Mouse (Mus musculus): ENCODE measurements around the gene Tmem59. TPM values are rescaled to one million over a fixed set of nuclear protein-coding genes. Genes with fewer than 3 reads are reported as not detected.
A peak's percentile ranks its signal among the peaks of the same experiment; 100 is the strongest.

Gene Tmem59
- total RNA-seq, 4 experiments from 2014 or later, result 451 to 533 (median 471) TPM

DNA sequence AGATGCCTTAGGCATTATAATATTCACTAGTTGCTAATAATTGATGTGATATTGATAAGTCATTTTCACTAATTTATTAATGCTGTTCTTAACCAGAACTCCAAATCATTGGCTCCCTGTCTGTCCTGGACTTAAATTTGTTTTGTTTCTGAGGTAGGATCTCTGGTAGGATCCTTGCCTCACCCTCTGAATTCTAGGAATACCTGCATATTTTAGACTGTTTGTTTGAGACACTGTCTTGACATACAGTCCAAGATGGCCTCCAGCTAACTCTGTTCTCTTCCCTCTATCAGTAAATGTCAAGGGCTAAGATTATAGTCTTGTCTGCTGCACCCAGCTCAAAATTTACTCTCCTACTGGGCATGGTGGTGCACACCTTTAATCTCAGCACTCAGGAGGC is 2.5 kb downstream of the Tmem59 start:
- no peak for DNase-seq

DNA sequence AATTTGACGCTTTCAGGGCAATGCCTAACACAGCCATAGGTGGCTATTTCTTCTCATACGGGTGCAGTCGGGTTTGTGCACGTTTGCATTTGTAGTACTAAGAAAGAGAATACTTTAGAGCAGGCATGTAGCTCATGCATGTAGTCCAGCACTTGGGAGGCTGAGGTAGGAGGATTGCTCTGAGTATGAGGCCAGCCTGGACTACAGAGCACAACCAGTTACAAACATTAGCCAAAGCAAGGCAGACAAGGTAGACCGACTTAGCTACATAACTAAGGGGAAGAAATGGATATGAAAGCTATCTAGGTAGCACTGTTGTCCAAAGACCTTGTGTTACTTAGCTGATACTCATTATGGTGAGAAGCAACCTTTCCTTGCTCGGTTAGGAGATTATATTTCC is 3.7 kb downstream of the Tmem59 start:
- DNase-seq, result no peak

DNA sequence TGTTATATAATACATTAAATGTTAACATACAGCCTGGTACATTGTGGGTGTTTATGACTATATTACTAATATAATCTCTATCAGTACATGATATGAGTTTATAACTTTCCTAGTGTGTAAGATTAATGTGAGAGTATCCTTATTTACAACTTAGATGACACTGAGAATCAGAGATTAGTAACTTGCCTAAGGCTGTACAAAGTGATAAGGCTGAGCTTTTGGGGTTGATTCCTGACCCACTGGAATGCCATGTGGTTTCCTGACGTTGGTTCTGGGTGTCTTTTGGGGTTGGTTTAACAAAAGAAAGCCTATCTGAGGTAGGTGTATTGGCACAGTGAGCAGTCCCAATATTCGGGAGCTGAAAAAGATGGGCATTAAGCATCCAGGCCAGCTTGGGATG is 4.6 kb downstream of the Tmem59 start:
- no peak for DNase-seq

DNA sequence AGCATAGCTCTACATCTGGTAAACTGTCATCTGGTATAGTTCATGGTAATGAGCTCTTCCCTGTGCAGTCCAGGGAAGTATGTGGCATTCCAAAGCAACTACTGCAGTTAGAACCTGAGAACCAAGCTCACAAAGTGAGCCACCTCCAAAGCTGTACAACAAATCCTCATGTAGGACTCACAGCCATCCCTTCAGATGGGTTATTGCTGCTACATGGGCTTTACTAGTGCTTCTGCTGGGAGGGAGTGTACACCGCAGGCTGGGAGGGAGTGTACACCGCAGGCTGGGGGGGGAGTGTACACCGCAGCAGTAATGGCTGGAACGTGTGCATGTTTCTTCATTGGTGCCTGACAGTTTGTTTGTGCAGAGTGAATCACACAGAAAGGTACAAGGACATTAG is 5.0 kb downstream of the Tmem59 start:
- DNase-seq, result no peak

DNA sequence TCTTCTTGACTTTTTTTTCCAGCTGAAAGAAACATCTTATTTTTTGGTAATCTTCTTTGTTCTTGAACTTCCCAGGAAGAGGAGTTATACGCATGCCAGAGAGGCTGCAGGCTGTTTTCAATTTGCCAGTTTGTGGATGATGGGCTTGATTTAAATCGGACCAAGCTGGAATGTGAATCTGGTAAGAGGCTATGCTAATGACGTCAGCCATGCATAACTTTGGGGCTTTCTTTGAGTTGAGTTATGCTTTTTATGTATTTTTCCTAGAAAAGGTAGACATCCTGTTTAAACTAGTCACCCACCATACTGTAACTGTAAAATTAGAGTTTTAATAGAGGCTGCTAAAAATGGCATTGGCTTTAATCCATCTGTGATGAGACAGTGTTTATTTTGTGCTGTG is 7.5 kb downstream of the Tmem59 start:
- DNase-seq, result no peak

DNA sequence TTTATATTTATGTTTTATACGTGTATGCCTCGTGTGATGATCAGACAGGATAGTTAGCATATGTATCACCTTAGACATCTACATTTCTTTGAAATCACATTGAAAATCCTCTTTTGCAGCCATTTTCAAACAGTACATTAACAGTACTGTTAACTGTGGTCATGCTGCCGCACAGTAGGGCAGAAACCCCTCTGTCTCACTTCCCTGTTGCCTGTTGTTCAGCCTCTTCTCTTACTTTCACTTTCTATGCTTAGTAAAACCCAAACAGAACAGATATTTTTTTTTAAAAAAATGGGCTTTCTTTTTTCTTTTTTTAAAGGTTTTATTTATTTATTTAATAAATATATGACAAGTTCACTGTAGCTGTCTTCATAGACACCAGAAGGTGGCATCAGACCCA is 15.6 kb downstream of the Tmem59 start:
- DNase-seq, result no peak

DNA sequence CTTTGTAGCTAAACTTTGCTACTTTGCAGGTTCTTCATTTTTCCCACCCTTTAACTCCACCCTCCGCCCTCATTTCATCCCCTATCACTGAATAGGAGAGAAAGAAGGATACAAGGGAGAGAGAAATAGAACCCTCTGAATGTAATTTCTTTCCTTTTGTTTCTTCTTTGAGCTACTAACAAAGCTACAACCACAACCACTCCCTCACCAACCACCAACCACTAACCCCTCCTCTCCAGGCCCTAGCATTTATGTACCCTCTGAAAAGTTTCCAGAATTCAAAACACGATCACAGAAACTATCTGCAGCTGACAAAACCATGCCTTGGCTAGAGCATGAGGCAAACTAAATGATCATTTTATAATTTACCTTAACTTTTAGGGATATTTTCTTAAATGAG is 18.3 kb downstream of the Tmem59 start:
- no peak for DNase-seq

DNA sequence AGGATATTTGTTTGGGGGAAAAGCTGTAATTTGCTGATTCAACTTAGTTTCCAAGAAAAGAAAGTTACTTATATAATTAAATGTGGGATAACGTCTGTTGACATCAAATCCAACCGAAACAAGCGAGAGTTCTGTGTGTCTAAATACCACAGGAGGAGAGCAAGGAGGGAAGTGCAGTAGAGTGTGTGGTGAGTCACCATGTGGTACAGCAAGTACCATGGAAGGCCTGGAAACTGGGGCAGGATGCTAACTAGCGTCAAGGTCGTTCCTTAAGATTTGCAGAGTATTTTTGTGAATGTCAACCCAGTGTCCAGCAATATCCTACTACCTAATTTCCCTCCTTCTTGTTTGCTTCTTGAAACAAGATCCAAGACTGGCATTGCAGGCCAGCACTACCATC is 19.9 kb downstream of the Tmem59 start:
- DNase-seq, result no peak

DNA sequence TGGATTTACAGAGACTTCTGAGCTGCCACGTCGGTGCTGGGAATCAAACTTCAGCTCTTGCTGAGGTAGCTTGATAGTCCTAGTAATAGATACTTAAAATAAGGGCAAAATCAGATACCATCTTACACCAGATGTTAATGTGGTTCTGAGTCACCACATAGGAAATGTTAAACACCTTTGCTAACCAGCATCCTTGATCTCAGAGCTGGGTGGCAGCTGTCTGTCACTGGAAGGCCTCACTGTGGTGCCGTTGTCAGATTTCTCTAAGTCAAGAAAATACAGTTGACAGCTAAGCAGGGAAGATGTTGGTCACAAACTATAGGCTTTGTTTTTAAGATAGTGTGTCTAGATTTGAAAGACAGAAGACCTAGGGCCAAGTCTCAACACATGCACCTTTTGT is 23.6 kb downstream of the Tmem59 start:
- DNase-seq, result no peak

DNA sequence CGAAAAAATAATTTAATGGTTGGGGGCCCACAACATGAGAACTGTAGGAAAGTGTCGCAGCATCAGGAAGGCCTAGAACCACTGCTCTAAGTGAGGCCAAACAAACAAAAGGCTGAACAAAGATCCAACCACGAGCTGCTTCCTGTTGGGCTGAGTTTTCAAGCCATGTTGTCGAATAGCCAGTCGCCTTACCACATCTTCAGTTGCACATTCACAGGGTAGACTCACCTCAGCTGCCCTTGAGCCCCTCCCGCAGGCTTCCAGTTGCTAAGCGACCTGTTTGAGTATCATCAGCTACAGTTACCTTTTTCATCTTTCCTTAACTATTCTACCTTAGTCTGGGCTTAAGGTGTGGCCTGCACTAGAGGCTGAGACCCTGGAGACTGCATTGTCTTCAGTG is 24.8 kb downstream of the Tmem59 start:
- no peak for DNase-seq

DNA sequence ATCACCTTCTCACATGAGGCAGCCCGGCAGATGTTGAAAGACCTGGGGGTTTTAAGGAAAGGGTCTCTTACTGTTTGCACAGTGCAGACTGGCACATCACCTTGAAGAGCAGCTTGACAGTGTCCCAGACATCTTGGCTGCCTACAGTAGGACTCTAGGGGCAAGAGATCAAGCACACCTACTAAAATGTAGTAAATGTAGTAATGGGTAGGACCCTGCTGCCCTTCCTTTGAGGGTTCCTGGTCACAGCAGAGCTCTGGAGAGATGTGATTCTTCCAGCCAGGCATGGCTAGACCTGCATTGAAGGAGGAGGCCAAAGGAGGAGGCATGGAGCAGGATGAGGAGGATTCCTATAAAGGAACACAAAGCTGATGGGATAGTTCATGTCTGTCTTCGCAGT is 28.8 kb downstream of the Tmem59 start:
- no peak for DNase-seq

DNA sequence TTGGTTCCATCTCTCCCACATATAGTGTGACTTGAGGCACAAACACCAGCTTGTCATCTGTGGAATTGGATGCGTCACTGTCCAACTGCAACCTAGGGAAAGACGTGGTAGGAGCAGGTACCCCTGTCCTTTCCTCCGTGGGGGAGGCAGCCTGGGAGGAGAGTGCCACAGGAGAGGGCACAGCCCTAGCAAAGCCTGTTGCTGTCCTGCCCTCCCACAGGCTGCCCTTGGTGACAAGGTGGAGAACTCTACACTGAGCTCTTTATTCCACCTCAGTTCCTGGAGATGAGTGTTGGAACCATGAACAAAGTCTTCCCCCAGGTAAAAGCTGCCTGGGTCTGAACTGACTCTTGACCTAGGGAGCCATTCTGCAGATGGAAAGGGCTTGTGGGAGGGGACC is 30.7 kb downstream of the Tmem59 start, which contains the start of gene Ldlrad1:
Gene Ldlrad1, plus strand, starts transcription at position 301 of the 400 bp plus-strand sequence.
- DNase-seq, result no peak

DNA sequence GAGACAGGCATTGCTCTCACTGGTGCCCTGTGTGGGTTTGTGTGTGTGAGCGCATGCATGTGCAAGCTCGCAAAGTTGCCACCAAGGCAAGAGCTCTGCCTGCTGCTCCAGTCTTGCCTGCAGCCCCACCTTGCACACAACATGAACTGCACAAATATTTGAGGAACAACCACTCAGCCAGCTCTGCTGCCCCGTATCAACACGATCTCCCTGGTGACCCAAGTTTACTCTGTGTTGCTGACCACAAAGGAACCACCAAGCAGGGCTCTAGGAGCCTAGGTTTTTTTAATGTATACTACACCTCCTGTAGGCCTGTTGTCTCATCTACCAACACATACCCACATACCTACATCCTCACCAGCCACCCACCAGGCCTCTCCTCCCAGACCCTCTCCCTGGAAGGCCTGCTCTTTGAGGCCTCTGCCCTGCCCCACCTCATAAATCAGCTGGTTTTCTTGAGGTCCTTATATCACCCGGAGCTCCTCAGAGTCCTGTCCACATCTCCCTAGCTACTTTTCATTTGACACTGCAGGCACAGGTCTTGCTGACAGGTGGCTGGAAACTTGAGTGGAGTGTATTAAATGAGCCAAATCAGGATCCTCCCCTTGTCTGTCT is 32.4 kb downstream of the Tmem59 start:
- no peak for DNase-seq

DNA sequence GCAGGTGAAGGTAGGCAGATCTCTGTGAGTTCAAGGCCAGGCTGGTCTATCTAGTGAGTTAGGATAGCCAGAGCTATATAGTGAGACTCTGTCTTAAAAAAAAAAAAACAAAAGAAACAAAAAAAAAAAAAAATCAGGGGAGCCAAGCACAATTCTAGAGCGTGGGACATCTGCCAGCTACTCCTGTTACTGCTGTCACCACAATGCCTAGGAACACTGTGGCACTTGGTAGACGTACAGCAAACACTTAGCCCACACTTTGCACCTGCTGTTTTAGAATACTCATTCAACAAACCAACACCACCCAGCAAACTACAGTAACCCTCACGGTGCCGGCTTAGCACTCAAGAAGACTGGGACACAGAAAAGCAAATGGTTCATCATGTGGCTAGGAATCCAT is 33.3 kb downstream of the Tmem59 start:
- DNase-seq, result no peak

DNA sequence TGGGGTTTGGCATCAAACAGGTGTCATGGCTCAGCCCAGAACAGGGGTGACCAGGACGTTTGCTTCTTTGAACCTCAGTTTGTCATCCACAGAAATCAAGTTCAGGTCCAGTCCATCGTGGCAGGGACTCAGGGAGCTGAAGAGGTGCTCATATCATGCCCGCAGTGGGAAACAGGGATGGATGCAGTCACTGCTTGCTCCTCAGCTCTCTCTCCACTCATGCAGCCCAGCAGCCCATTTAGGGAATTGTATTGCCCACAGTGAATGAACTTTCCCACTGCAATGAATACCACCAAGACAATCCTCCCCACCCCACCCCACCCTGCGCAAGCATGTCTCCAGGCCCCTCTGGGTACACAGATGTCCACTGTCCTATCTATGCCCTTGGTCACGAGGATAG is 33.7 kb downstream of the Tmem59 start:
- DNase-seq, result no peak

DNA sequence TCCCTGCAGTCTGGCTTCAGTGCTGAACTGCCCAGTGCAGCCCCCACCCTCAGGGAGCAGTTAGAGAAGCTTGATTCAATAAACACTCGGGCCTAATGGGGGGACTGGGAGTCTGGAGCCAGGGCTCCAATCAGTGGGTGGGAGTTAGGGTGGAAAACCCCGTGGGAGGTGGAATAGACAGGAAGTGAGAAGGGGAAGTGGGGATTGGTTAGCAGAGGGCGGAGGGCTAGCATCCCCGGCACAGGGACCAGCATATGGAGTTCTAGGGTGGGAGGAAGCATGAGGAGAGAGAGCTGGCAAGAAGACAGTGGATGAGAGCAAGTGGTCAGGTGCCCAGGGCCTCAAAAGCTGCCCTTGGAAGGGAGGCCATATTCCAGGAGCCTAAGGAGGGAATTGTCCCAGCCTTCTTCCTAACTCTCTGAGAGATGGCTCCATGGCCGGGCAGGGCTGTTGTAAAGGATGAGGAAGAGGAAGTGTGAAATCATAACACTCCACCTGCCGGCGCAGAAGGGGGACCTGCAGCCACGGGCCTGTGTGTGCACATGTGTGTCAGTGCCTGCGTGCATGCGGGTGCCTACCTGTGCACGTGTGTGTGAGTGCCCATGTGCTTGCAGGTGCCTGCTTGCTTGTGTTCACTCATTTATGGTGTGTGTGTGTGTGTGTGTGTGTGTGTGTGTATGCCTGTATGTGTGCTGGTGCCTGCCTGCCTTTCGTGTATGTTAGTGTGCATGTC is 35.2 kb downstream of the Tmem59 start:
- no peak for DNase-seq

DNA sequence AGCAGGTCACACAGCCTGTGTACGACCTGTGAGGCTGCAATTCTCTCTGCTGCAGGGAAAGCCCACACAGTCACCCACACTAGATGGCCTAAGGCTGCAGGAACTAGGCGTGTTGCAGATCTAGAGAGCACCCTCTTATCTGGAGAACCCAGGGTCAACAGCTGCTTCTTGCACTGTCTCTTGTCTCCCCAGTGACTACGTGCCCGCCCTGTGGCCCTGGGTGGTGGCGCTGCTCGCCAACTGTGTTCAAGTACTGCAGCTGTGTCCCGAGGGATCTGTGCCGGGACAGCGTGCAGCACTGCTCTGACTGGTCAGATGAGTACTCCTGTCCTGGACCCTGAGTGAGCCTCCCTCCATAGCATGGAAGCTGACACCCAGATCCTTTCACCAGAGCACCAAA is 39.4 kb downstream of the Tmem59 start:
- peak; percentile 18 for DNase-seq

DNA sequence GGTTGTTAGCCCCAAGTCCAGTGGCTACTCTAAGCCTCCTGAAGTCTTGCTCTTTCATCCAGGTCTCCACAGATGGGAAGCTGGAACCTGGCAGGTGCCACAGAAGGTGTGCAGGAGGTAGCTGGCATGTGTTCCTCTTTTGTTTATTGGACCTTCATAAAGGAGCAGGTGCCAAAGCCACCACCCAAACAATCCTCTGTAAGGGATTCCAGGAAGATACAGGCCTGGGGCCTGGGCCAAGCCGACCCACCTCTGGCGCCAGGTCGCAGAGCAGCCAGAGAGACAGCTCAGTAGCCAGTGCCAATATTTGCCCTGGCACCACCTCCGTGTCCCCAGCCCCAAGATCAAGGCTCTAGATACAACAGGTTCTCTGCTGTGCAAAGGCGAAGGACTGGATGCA is 43.3 kb downstream of the Tmem59 start:
- DNase-seq, result no peak

DNA sequence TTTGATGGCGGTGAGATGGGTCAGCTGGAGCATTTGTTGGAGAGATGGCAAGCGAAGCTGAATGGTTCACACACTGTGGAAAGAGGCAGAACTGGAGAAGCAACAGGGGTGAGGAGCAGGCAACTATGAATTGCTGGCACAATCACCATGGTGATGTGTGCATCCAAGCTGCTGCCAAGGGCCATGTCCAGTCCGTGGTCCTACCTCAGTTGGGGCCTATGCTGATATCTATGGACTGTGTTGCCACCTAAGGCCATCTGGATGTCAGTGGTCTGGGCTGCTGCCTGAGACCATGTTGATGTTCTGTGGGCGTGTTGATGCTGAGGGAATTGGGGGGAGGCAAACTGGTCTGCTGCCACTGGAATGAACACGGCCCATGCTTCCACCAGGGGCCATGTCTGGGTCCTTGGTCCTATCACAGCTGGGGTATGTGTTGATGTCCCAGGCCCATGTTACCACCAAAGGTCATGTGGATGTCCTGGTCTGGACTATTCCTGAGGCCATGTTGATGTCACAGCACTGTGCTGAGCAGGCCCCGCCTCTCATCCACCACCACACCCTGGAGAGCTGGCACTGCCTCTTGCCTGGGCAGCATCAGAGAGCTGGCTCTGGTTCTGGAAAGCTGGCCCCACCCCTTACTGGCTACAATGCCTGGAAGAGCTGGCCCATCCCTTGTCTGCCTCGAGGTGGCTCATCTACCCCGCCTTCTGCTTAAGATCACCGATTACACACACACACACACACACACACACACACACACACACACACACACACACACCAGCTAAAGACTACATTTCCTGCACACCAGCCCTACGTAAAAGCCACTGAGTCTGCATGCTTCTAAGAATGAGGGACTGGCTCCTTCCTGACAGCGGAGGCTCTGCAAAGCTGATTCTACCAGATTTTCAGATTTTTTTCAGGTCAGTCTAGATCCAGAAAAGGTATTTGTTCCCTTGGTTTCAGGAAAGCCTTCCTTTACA is 45.3 kb downstream of the Tmem59 start:
- DNase-seq, result peak; percentile 12

DNA sequence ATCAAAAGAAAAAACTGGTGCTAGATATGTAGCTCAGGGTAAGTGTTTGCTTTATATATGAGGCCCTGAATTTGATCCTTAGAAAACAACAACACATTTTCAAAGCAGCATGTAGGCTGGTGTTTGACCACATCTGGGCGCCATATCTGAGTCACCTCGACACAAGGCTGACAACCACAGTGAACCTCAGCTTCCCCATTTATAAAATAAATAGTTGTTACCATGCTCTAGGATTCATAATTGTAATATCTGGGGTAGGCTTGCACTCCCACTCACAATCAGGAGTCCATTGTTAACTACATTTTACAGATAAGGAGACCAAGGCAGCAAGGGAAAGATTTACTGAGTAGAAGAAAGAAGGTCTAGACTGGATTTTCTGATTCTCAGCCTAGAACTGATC is 48.1 kb downstream of the Tmem59 start:
- no peak for DNase-seq

DNA sequence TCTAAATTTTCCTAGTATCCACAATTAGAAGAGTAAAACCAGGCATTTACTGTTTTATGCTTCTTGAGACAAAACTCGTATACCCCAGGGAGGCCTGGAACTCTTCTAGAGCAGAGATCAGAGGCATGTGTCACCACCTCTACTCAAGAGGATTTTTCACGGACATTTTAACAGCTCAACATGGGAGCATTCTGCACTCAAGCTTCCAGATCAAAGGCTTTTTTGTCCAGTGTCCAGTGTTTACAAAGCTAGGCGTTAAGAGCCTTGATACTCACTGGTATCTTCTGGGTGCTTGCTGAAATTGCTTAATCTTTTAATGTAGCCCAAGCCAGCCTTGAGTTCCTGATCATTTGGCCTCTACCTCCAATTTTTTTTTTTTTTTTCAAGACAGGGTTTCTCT is 54.0 kb downstream of the Tmem59 start:
- DNase-seq, result no peak

DNA sequence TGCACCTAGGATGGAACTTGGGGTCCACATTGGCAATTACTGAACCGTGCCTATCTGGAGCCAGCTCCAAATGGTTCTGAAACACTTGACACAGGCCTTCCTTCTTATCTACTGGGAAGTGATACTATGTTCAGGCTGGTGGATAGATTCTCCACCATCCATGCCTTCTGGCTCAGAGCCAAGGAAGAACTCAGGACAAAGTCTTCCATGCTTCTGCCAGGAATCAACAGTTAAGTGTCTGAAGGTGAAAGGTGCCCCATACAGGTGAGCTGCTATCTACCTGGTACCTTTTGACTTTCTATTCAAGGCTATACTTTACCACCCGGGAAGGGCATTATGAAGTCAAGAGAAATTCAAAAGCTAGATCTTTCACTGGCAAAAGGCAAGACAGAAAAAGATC is 60.1 kb downstream of the Tmem59 start:
- no peak for DNase-seq

DNA sequence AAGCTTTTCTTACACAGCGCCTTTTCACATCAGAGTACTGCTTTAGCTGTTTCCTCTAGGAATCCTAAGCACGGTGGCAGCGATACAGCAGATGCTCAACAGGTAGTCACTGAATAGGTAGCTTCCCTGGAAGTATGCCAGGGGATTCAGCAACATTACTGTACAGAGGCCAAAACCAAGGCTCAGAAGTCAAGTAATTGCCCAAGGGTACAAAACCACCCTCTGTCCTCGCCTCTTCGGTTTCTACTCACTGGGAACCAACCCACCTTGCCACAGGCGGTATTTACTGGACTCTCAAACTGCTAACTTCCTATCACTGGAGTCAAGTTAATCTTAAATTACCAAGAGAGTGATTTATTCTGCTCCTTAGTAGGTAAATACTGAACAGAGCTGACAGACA is 62.0 kb downstream of the Tmem59 start:
- DNase-seq, result no peak
